Mouse (Mus musculus): Measurements from ENCODE around the gene Slc13a2. TPM values are rescaled to one million over a fixed set of nuclear protein-coding genes. Genes with fewer than 3 reads are reported as not detected.
A peak's percentile ranks its signal among the peaks of the same experiment; 100 is the strongest.

Gene Slc13a2
- polyA plus RNA-seq, 1 experiment, result not detected

DNA sequence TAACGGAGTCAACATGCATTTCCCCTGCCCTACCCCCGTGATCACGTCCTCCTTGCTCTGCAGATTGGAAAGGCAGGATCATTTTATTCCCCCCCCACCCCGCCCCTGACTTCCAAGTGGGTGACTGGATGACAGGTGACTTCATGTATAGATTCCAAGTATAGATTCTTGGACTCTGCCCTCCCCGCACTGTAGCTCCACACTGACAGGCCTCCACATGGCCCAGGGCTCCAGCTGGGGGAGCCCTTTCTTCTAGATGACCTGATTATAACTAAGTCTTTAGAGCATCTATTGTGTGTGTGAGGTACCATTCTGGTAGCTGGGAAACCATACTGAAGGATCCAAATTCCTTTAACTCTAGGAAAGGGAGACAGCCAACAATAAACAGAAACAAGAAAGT lies 40.7 kb upstream of the Slc13a2 start:
- Histone ChIP-seq H3K4me1 (ENCODE audit: control insufficient read depth, insufficient read depth, low read length) (peaks cover 2% of the 10 kb centered on the region), H3K4me3 (ENCODE audit: insufficient read depth, low read length) (no peak overlapping the region)
- TF ChIP-seq POLR2A (IDR thresholded peaks at IDR 0.05; ENCODE audit: extremely low read depth, insufficient read depth, low read length), result no peak
- no peak for TF ChIP-seq CTCF (IDR thresholded peaks at IDR 0.05; ENCODE audit: extremely low read depth, insufficient read depth, low read length)

DNA sequence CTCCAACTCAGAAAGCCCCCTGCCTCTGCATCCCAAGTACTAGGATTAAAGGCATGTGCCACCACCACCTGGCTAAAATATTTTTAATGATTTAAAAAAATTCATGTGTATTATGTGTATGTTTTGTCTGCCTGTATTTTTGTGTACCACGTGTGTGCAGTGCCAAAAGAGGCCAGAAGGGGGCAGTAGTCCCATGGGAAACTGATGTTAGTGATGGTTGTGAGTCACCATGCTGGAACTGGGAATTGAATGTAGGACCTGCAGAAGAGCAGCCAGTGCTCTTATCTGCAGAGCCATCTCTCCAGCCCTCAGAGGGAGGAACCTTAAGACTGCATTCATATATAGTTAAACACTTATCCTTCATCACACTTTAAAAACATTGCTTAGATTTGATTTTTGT lies 39.9 kb upstream of the Slc13a2 start:
- TF ChIP-seq POLR2A (IDR thresholded peaks at IDR 0.05; ENCODE audit: extremely low read depth, insufficient read depth, low read length), result no peak
- no peak for TF ChIP-seq CTCF (IDR thresholded peaks at IDR 0.05; ENCODE audit: extremely low read depth, insufficient read depth, low read length)
- Histone ChIP-seq H3K27ac (ENCODE audit: insufficient read depth, low read length) (no peak overlapping the region), H3K4me3 (ENCODE audit: insufficient read depth, low read length) (no peak overlapping the region), H3K4me1 (ENCODE audit: control insufficient read depth, insufficient read depth, low read length) (peaks cover 2% of the 10 kb centered on the region)

More for the DNA sequence above, 40.7 kb upstream of the Slc13a2 start:
- H3K27ac ChIP-seq (ENCODE audit: insufficient read depth, low read length), result no peak overlapping the region

DNA sequence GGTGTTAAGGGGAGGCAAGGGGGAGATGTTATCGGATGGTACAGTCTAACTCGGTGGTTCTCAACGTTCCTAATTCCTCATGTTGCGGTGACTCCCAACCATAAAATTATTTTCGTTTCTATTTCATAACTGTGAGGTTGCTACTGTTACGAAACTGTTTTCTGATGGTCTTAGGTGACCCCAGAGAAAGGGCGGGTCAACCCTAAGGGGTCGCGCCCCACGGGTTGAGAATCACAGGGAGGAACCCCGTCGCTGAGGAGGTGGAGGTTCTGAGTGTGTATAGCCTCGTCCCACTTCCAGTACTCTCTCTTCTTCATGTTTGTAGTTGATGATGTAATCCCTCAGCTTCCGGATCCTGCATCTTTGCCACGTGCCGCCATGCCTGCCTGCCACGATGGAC lies 36.7 kb upstream of the Slc13a2 start:
- no peaks in the 10 kb centered on the region for H3K4me1 ChIP-seq (ENCODE audit: control insufficient read depth, insufficient read depth, low read length)
- H3K27ac ChIP-seq (ENCODE audit: insufficient read depth, low read length), result no peak overlapping the region
- TF ChIP-seq CTCF (IDR thresholded peaks at IDR 0.05; ENCODE audit: extremely low read depth, insufficient read depth, low read length), result no peak
- no peak for TF ChIP-seq POLR2A (IDR thresholded peaks at IDR 0.05; ENCODE audit: extremely low read depth, insufficient read depth, low read length)
- H3K4me3 ChIP-seq (ENCODE audit: insufficient read depth, low read length), result no peak overlapping the region

DNA sequence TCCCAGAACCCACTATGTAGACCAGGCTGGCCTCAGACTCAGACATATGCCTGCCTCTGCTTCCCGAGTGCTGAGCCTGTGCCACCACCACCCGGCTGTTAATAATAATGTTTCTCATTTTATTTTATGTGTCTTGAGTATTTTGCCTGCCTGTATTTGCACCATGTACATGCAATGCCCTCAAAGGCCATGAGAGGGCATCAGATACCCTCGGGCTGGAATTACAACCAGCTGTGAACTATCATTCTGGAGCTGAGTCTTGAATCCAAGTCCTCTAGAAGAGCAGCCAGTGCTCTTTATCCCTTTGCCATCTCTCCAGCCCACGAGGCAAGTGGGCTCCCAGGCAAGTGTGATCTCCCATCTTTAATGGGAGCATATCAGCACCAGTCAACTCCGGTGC lies 33.3 kb upstream of the Slc13a2 start:
- peak; percentile 59 for TF ChIP-seq CTCF (IDR thresholded peaks at IDR 0.05; ENCODE audit: extremely low read depth, insufficient read depth, low read length)
- TF ChIP-seq POLR2A (IDR thresholded peaks at IDR 0.05; ENCODE audit: extremely low read depth, insufficient read depth, low read length), result no peak
- Histone ChIP-seq H3K4me3 (ENCODE audit: insufficient read depth, low read length) (no peak overlapping the region), H3K4me1 (ENCODE audit: control insufficient read depth, insufficient read depth, low read length) (no peaks in the 10 kb centered on the region), H3K27ac (ENCODE audit: insufficient read depth, low read length) (no peak overlapping the region)

DNA sequence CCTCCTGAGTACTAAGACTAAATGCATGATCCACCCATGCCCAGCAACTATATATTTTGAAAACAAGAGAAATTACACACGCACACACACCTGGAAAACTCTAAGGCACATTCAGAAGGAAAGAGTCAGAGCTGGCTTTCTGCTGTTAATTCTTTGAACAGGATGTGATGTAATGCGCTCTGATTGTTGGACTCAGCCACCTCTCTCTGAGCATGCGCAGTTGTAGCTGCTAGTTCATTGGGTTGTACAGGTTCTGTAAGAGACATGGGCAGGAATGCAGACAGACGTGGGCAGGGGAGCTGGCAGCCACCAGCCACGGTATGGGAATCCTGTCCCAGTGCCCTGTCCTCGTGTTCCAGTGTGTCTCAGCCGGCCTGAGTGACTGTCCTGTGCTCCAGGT lies 32.3 kb upstream of the Slc13a2 start:
- Histone ChIP-seq H3K4me3 (ENCODE audit: insufficient read depth, low read length) (no peak overlapping the region), H3K27ac (ENCODE audit: insufficient read depth, low read length) (no peak overlapping the region), H3K4me1 (ENCODE audit: control insufficient read depth, insufficient read depth, low read length) (no peaks in the 10 kb centered on the region)
- no peak for TF ChIP-seq CTCF (IDR thresholded peaks at IDR 0.05; ENCODE audit: extremely low read depth, insufficient read depth, low read length)
- no peak for TF ChIP-seq POLR2A (IDR thresholded peaks at IDR 0.05; ENCODE audit: extremely low read depth, insufficient read depth, low read length)

DNA sequence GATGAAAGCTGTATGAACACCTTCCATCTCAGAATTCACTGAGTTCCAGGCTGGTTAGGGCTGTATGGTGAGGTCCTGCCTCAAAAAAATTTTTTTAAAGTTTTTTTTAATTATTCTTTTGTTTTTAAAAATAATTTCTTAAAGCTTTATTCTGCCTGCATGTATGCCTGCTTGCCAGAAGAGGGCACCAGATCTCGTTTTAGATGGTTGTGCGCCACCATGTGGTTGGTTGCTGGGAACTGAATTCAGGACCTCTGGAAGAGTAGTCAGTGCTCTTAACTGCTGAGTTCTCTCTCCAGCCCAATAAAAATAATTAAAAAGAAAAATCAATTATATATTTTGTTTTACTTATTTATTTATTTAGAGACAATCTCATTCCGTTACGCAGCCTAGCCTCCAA lies 31.7 kb upstream of the Slc13a2 start:
- H3K27ac ChIP-seq (ENCODE audit: insufficient read depth, low read length), result no peak overlapping the region
- TF ChIP-seq CTCF (IDR thresholded peaks at IDR 0.05; ENCODE audit: extremely low read depth, insufficient read depth, low read length) (peak; percentile 96), POLR2A (IDR thresholded peaks at IDR 0.05; ENCODE audit: extremely low read depth, insufficient read depth, low read length) (no peak)
- no peaks in the 10 kb centered on the region for H3K4me1 ChIP-seq (ENCODE audit: control insufficient read depth, insufficient read depth, low read length)
- H3K4me3 ChIP-seq (ENCODE audit: insufficient read depth, low read length), result no peak overlapping the region

DNA sequence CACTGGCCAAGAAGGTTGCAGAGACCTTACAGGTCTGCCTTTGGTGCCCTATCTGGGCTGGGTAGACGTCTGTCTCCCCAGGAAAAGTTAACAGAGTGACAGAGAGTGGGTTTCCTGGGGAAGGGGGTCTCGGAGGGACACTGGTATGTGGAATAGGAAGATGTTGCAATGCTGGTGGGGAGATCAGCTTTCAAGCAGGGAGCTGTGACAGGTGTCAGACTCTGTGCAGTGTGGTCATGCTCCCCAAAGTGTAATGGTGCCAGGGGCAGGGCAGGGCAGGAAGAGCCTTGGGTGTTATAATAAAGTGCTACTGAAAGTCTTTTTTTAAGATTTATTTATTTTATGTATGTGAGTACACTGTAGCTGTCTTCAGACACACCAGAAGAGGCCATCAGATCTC lies 28.3 kb upstream of the Slc13a2 start:
- Histone ChIP-seq H3K4me3 (ENCODE audit: insufficient read depth, low read length) (no peak overlapping the region), H3K4me1 (ENCODE audit: control insufficient read depth, insufficient read depth, low read length) (no peaks in the 10 kb centered on the region), H3K27ac (ENCODE audit: insufficient read depth, low read length) (no peak overlapping the region)
- no peak for TF ChIP-seq POLR2A (IDR thresholded peaks at IDR 0.05; ENCODE audit: extremely low read depth, insufficient read depth, low read length)
- TF ChIP-seq CTCF (IDR thresholded peaks at IDR 0.05; ENCODE audit: extremely low read depth, insufficient read depth, low read length), result no peak

DNA sequence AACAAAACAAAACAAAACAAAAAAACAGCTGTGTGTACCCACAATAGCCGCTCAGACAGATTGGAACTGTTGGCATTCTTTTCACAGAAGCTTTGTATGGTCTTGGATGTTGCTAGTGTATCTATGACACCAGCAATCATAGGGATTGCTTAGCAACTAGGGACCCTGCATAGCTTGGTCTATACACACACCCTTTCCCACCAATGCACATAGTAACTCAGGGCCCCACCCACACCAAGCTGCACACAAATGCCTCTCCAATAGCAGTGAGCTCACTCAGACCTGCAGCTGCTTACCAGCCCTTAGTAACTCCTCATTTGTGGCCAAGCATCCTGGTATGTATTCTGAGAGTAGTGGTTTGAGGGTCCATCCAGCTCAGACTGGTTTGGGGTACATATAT lies 26.2 kb upstream of the Slc13a2 start:
- no peaks in the 10 kb centered on the region for H3K4me1 ChIP-seq (ENCODE audit: control insufficient read depth, insufficient read depth, low read length)

DNA sequence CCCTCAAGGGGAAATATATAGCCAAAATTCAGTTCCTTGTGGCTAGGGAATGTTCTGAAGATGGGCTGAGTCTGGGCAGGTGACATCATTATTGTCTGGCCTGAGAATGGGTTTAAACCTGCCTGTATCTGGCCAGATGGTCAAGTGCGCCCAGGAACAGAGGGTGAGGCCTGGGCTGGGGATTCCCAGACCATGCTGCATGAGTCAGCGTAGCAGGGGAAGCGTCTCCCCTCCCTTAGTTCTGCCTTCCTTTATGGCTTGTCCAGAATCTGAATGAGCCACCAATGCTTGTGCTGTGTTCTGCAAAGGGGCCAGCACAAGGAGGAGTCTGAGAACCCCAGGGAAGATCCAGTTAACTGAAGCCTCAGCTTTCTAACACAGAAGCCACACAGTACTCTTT lies 25.2 kb upstream of the Slc13a2 start:
- Histone ChIP-seq H3K4me3 (ENCODE audit: insufficient read depth, low read length) (no peak overlapping the region), H3K4me1 (ENCODE audit: control insufficient read depth, insufficient read depth, low read length) (no peaks in the 10 kb centered on the region), H3K27ac (ENCODE audit: insufficient read depth, low read length) (no peak overlapping the region)
- TF ChIP-seq CTCF (IDR thresholded peaks at IDR 0.05; ENCODE audit: extremely low read depth, insufficient read depth, low read length) (no peak), POLR2A (IDR thresholded peaks at IDR 0.05; ENCODE audit: extremely low read depth, insufficient read depth, low read length) (no peak)

More for the DNA sequence above, 26.2 kb upstream of the Slc13a2 start:
- H3K4me3 ChIP-seq (ENCODE audit: insufficient read depth, low read length), result no peak overlapping the region
- no peak overlapping the region for H3K27ac ChIP-seq (ENCODE audit: insufficient read depth, low read length)
- TF ChIP-seq CTCF (IDR thresholded peaks at IDR 0.05; ENCODE audit: extremely low read depth, insufficient read depth, low read length) (no peak), POLR2A (IDR thresholded peaks at IDR 0.05; ENCODE audit: extremely low read depth, insufficient read depth, low read length) (no peak)

DNA sequence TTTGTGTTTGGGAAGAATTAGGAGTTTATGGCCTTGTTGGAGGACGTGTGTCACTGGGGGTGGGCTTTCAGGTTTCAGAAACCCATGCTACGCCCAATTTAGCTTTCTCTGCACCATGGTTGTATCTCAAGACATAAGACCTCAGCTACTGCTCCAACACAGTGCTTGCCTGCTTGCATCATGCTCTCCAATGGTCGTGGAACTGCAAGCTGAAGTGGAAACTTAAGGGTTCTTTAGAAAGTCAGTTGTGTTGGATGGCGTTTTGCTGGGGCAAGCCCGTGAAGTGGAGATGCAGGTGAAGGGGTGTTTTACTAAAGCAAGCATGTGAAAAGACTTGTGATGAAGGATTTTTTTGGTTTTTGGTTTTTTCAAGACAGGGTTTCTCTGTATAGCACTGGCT lies 21.1 kb upstream of the Slc13a2 start:
- H3K4me1 ChIP-seq (ENCODE audit: control insufficient read depth, insufficient read depth, low read length), result no peaks in the 10 kb centered on the region
- no peak for TF ChIP-seq CTCF (IDR thresholded peaks at IDR 0.05; ENCODE audit: extremely low read depth, insufficient read depth, low read length)
- TF ChIP-seq POLR2A (IDR thresholded peaks at IDR 0.05; ENCODE audit: extremely low read depth, insufficient read depth, low read length), result no peak
- no peak overlapping the region for H3K27ac ChIP-seq (ENCODE audit: insufficient read depth, low read length)
- no peak overlapping the region for H3K4me3 ChIP-seq (ENCODE audit: insufficient read depth, low read length)

Measured in cortical plate, adult 2 months (tissue).